Mouse (Mus musculus) heart, postnatal 0 days (tissue): ENCODE data around the gene Atp1a3. TPM values are rescaled to one million over a fixed set of nuclear protein-coding genes. Genes with fewer than 3 reads are reported as not detected.
A peak's percentile ranks its signal among the peaks of the same experiment; 100 is the strongest.

Experiments
- ATAC-seq: fragments of 200-750 bp; cut with Nextera tagmentation; 2 replicates; pipeline ENCODE4 v1.8.0; 2017; ENCODE audit warnings: low read depth, moderate number of reproducible peaks, moderate library complexity; ENCODE audit not compliant: insufficient read depth
- DNase-seq: peaks from one replicate; pipeline ENCODE4 v3.0.0-alpha.2; 2016; ENCODE audit warnings: low spot score
- H3K27ac ChIP-seq: fragments of 300-500 bp; sonication (generic); 2 replicates; pipeline ENCODE4 v1.5.1; 2014; ENCODE audit warnings: low read depth, mild to moderate bottlenecking
- H3K27me3 ChIP-seq: fragments of 300-500 bp; sonication (generic); 2 replicates; pipeline ENCODE4 v1.6.1; 2014; ENCODE audit warnings: low read length, mixed read lengths; ENCODE audit not compliant: control insufficient read depth, insufficient read depth
- H3K36me3 ChIP-seq: fragments of 300-500 bp; sonication (generic); replicated peaks from 2 replicates; pipeline ENCODE4 v1.6.1; 2014; ENCODE audit warnings: low read length, mixed read lengths; ENCODE audit not compliant: control insufficient read depth, insufficient read depth
- H3K4me1 ChIP-seq: fragments of 300-500 bp; sonication (generic); 2 replicates; pipeline ENCODE4 v1.6.1; 2014; ENCODE audit warnings: antibody characterized with exemption; ENCODE audit not compliant: control insufficient read depth, insufficient read depth
- H3K4me2 ChIP-seq: fragments of 300-500 bp; sonication (generic); 2 replicates; pipeline ENCODE4 v1.6.1; 2014; ENCODE audit warnings: low read depth, mild to moderate bottlenecking, low read length, moderate library complexity
- H3K4me3 ChIP-seq: fragments of 300-500 bp; sonication (generic); 2 replicates; pipeline ENCODE4 v1.5.1; 2014; ENCODE audit warnings: low read depth, low read length
- H3K9ac ChIP-seq: fragments of 300-500 bp; sonication (generic); replicated peaks from 2 replicates; pipeline ENCODE4 v1.6.1; 2014; ENCODE audit warnings: low read depth, low read length, mixed read lengths
- H3K9me3 ChIP-seq: fragments of 300-500 bp; sonication (generic); replicated peaks from 2 replicates; pipeline ENCODE4 v1.6.1; 2016; ENCODE audit warnings: low read length; ENCODE audit not compliant: control insufficient read depth
- CTCF ChIP-seq: IDR thresholded peaks from 2 replicates; pipeline ENCODE4 v1.5.1; 2016; ENCODE audit warnings: antibody characterized with exemption, control low read depth, low read depth
- EP300 ChIP-seq: IDR thresholded peaks from 2 replicates; pipeline ENCODE4 v1.6.1; 2016; ENCODE audit warnings: antibody characterized with exemption, low read depth
- WGBS: fragments of 180-500 bp; shearing (Covaris S2); extraction: QIAGEN DNeasy Blood & Tissue Kit; methylation state at CpG from one replicate; pipeline ENCODE4 v1.1.7; 2014; 5-methylcytosine and 5-hydroxymethylcytosine counted together
- polyA plus RNA-seq: library from polyadenylated mRNA; unstranded; fragments of >200 nt; fragmentation: Nextera tagmentation; extraction: Ambion mirVana; gene quantifications from 2 replicates; pipeline ENCODE4 v1.2.1, GENCODE M21; 2015
- total RNA-seq: library from RNA; depleted of rRNA; stranded (reverse); fragments of >200 nt; gene quantifications from 2 replicates; pipeline ENCODE4 v1.2.3, GENCODE M21; 2014; ENCODE audit warnings: low replicate concordance

Gene Atp1a3
- total and polyA plus RNA-seq, 2 experiments from 2014 or later = 0.04 to 0.12 TPM

DNA sequence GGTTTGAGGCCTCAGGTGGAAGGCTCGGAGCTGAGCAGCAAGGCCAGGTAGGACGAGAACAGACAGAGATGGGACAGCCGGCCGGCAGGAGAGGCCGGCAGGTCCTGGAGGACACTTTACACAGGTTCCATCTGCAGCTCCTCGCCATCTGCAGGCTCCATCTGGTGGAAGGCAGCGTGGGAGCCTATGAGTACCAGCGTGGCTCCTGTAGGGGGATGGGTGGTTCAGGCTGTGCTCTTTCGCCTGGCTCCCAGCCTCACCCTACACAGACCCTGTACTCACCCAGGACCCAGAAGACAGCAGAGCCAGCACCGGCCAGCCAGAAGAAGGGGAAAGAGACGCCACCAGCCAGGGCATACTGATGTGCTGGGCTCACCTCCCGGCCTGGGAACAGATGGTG is 36.0 kb downstream of the Atp1a3 start:
- H3K4me3 ChIP-seq = no peak overlapping the region
- ATAC-seq (no peak), DNase-seq (no peak)
- H3K27me3 ChIP-seq = no peaks in the 10 kb centered on the region
- peaks cover 14% of the 10 kb centered on the region for H3K36me3 ChIP-seq
- H3K4me1 ChIP-seq = no peaks in the 10 kb centered on the region
- 79% methylated on average over 12 of the region's 12 CpGs for WGBS
- H3K4me2 ChIP-seq = no peak overlapping the region
- TF ChIP-seq CTCF = no peak
- no peak for TF ChIP-seq EP300
- no peak overlapping the region for H3K27ac ChIP-seq
- no peaks in the 10 kb centered on the region for H3K9me3 ChIP-seq
- H3K9ac ChIP-seq = no peak overlapping the region

DNA sequence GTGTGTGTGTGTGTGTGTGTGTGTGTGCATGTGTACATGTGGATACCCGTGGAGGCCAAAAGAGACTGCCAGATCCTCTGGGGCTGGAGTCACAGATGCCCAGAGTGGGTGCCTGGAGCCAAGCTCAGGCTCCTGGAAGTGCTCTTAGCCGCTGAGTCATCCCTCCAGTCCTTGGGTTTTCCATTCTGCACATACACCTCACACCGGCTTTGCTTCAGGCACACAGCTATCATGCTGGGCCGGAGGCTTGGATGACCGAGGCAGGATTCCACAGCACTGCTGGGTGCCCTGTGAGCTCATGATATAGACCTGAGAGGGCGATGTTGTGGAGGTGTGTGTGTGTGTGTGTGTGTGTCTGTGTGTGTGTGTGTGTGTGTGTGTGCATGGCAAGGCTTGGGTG is 37.3 kb downstream of the Atp1a3 start:
- no peak overlapping the region for H3K4me3 ChIP-seq
- H3K27ac ChIP-seq = no peak overlapping the region
- TF ChIP-seq CTCF (no peak), EP300 (no peak)
- WGBS = 63% methylated on average over 6 of the region's 6 CpGs
- DNase-seq = no peak
- H3K27me3 ChIP-seq = no peaks in the 10 kb centered on the region
- no peaks in the 10 kb centered on the region for H3K4me1 ChIP-seq
- ATAC-seq = no peak
- H3K36me3 ChIP-seq = peaks cover 14% of the 10 kb centered on the region
- H3K9me3 ChIP-seq = no peaks in the 10 kb centered on the region
- no peak overlapping the region for H3K9ac ChIP-seq
- no peak overlapping the region for H3K4me2 ChIP-seq

DNA sequence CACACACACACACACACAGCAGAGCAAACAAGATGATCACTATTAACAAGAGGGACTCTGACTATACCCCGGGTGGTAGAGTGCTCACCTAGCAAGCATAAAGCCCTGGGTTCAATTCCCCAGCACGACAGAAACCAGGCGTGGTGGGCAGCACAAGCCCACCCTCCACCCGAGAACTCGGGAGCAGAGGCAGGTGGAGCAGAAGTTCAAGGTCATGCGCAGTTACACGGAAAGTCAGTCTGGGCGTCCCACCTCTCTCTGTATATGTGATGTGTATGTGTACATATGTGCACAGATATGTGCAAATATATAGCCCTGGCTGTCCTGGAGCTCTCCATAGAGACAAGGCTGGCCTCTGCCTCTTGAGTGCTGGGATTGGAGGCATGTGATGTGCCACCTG is 37.8 kb downstream of the Atp1a3 start:
- WGBS = 77% methylated on average over 8 of the region's 8 CpGs
- H3K27me3 ChIP-seq = no peaks in the 10 kb centered on the region
- H3K4me2 ChIP-seq = no peak overlapping the region
- no peak for DNase-seq
- no peak overlapping the region for H3K27ac ChIP-seq
- no peaks in the 10 kb centered on the region for H3K9me3 ChIP-seq
- no peak for TF ChIP-seq EP300
- TF ChIP-seq CTCF = no peak
- no peaks in the 10 kb centered on the region for H3K4me1 ChIP-seq
- H3K36me3 ChIP-seq = peaks cover 14% of the 10 kb centered on the region
- no peak overlapping the region for H3K4me3 ChIP-seq
- ATAC-seq = no peak
- no peak overlapping the region for H3K9ac ChIP-seq

- no peaks in the 10 kb centered on the region for H3K27me3 ChIP-seq
- no peaks in the 10 kb centered on the region for H3K9me3 ChIP-seq
- H3K9ac ChIP-seq = no peak overlapping the region
- ATAC-seq (no peak; the same call in 1 of the 2 replicates), DNase-seq (peak; percentile 31)
- TF ChIP-seq CTCF (peak; percentile 65), EP300 (no peak)
- WGBS = 10% methylated on average over 5 of the region's 5 CpGs
- H3K4me2 ChIP-seq = no peak overlapping the region
- peaks cover 9% of the 10 kb centered on the region for H3K36me3 ChIP-seq
- H3K4me1 ChIP-seq = no peaks in the 10 kb centered on the region
- no peak overlapping the region for H3K27ac ChIP-seq
- H3K4me3 ChIP-seq = no peak overlapping the region
These were observed 40.7 kb downstream of the Atp1a3 start for GRCm38 (mm10) chr7:24964897-24965535.

- Histone ChIP-seq H3K4me2 (no peak overlapping the region), H3K9ac (no peak overlapping the region), H3K4me1 (no peaks in the 10 kb centered on the region), H3K27ac (no peak overlapping the region), H3K27me3 (no peaks in the 10 kb centered on the region), H3K36me3 (peaks cover 1% of the 10 kb centered on the region; the same call in 1 of the 2 replicates), H3K4me3 (no peak overlapping the region), H3K9me3 (no peaks in the 10 kb centered on the region)
- no peak for DNase-seq
- TF ChIP-seq EP300 = no peak
- no peak for TF ChIP-seq CTCF
- no peak for ATAC-seq
- 59% methylated on average over 2 of the region's 2 CpGs for whole genome bisulfite sequencing
These were observed 41.5 kb downstream of the Atp1a3 start for GRCm38 (mm10) chr7:24964288-24964687.

GRCm38 (mm10) chr7:24955226-24955625 is 50.5 kb downstream of the Atp1a3 start:
- DNase-seq = no peak
- H3K9ac ChIP-seq = no peak overlapping the region

More at GRCm38 (mm10) chr7:24955226-24955625, 50.5 kb downstream of the Atp1a3 start:
- Histone ChIP-seq H3K27ac (no peak overlapping the region), H3K4me3 (peak overlapping the region; percentile 46), H3K36me3 (no peaks in the 10 kb centered on the region), H3K9me3 (0 out of 2 replicates have a peak, but pooled peaks cover 4% of the 10 kb centered on the region), H3K4me2 (peak overlapping the region; percentile 62; the same call in 1 of the 2 replicates), H3K4me1 (no peaks in the 10 kb centered on the region), H3K27me3 (peaks cover 72% of the 10 kb centered on the region)
- ATAC-seq = no peak
- 3% methylated on average over 25 of the region's 33 CpGs for WGBS
- TF ChIP-seq CTCF (no peak), EP300 (no peak)
